Mouse (Mus musculus) erythroblast, embryonic 14.5 days (primary cell): ENCODE results near the gene Ndufb3.

Experiments used
- GATA1 ChIP-seq: IDR thresholded peaks from 2 replicates; pipeline ENCODE4 v1.6.1; 2012; ENCODE audit warnings: low read length, inconsistent platforms, mixed read lengths
- TAL1 ChIP-seq: IDR thresholded peaks from 3 replicates; pipeline ENCODE4 v1.6.1; 2012; ENCODE audit warnings: low read length, inconsistent platforms, mixed read lengths

GRCm38 (mm10) chr1:58541386-58541785 is 44.8 kb upstream of the Ndufb3 start:
- TF ChIP-seq TAL1 (no peak), GATA1 (no peak)
